Mouse (Mus musculus): ENCODE measurements around the gene Clca3a1. TPM values are rescaled to one million over a fixed set of nuclear protein-coding genes. Genes with fewer than 3 reads are reported as not detected.
A peak's percentile ranks its signal among the peaks of the same experiment; 100 is the strongest.

Gene Clca3a1
- total RNA-seq, 2 experiments from 2014 or later: 0.14 to 0.23 TPM

GRCm38 (mm10) chr3:144715901-144716300 is 44.9 kb downstream of the Clca3a1 start:
- intact Hi-C loops (cut with DNase I): loop anchor here (10.0 kb wide), 2 partner anchors 399 to 511 kb away; partner anchors contain the start of genes Lmo4 and Odf2l
- Histone ChIP-seq H3K27ac (0 out of 2 replicates have a peak overlapping the region, but pooled peaks have one; percentile 2), H3K4me3 (no peak overlapping the region)
- DNase-seq (ENCODE audit: extremely low spot score in 1 of 2, low spot score in 2 of 2): no peak
- no peak for TF ChIP-seq CTCF (IDR thresholded peaks at IDR 0.05)

- Histone ChIP-seq H3K4me3 (no peak overlapping the region), H3K27ac (no peak overlapping the region)
- intact Hi-C loops (cut with DNase I): loop anchor here (10.0 kb wide), 2 partner anchors 400 to 510 kb away; partner anchors contain the start of genes Lmo4 and Odf2l
- no peak for TF ChIP-seq CTCF (IDR thresholded peaks at IDR 0.05)
- DNase-seq (ENCODE audit: extremely low spot score in 1 of 2, low spot score in 2 of 2): no peak
Measured at GRCm38 (mm10) chr3:144715033-144715432, 45.7 kb downstream of the Clca3a1 start.

GRCm38 (mm10) chr3:144714606-144715005 is 46.2 kb downstream of the Clca3a1 start:
- intact Hi-C loops (cut with DNase I): loop anchor here (10.0 kb wide), 2 partner anchors 400 to 510 kb away; partner anchors contain the start of genes Lmo4 and Odf2l
- DNase-seq (ENCODE audit: extremely low spot score in 1 of 2, low spot score in 2 of 2): no peak
- H3K27ac ChIP-seq: no peak overlapping the region
- no peak for TF ChIP-seq CTCF (IDR thresholded peaks at IDR 0.05)
- no peak overlapping the region for H3K4me3 ChIP-seq

- intact Hi-C loops (cut with DNase I): loop anchor here (10.0 kb wide), 2 partner anchors 401 to 509 kb away; partner anchors contain the start of genes Lmo4 and Odf2l
Measured at GRCm38 (mm10) chr3:144714126-144714525, 46.7 kb downstream of the Clca3a1 start.

GRCm38 (mm10) chr3:144711607-144712206 is 49.1 kb downstream of the Clca3a1 start:
- Histone ChIP-seq H3K4me3 (no peak overlapping the region), H3K27ac (no peak overlapping the region)
- intact Hi-C loops (cut with DNase I): loop anchor here (10.0 kb wide), 2 partner anchors 403 to 507 kb away; partner anchors contain the start of genes Lmo4 and Odf2l
- no peak for DNase-seq (ENCODE audit: extremely low spot score in 1 of 2, low spot score in 2 of 2)
- TF ChIP-seq CTCF (IDR thresholded peaks at IDR 0.05): no peak

More at GRCm38 (mm10) chr3:144714126-144714525, 46.7 kb downstream of the Clca3a1 start:
- TF ChIP-seq CTCF (IDR thresholded peaks at IDR 0.05): no peak
- Histone ChIP-seq H3K27ac (no peak overlapping the region), H3K4me3 (no peak overlapping the region)
- DNase-seq (ENCODE audit: extremely low spot score in 1 of 2, low spot score in 2 of 2): no peak

GRCm38 (mm10) chr3:144708612-144709011 is 52.2 kb downstream of the Clca3a1 start:
- H3K27ac ChIP-seq: no peak overlapping the region
- no peak overlapping the region for H3K4me3 ChIP-seq
- TF ChIP-seq CTCF (IDR thresholded peaks at IDR 0.05): no peak
- DNase-seq (ENCODE audit: extremely low spot score in 1 of 2, low spot score in 2 of 2): no peak
- intact Hi-C loops (cut with DNase I): no loop called here

- no peak for TF ChIP-seq CTCF (IDR thresholded peaks at IDR 0.05)
- no peak for DNase-seq (ENCODE audit: extremely low spot score in 1 of 2, low spot score in 2 of 2)
- Histone ChIP-seq H3K4me3 (no peak overlapping the region), H3K27ac (no peak overlapping the region)
- intact Hi-C loops (cut with DNase I): no loop called here
Measured at GRCm38 (mm10) chr3:144703959-144704358, 56.8 kb downstream of the Clca3a1 start.

- intact Hi-C loops (cut with DNase I): no loop called here
- Histone ChIP-seq H3K4me3 (no peak overlapping the region), H3K27ac (no peak overlapping the region)
- DNase-seq (ENCODE audit: extremely low spot score in 1 of 2, low spot score in 2 of 2): no peak
- TF ChIP-seq CTCF (IDR thresholded peaks at IDR 0.05): no peak
Measured at GRCm38 (mm10) chr3:144698790-144699433, 61.9 kb downstream of the Clca3a1 start.

- H3K27ac ChIP-seq: peak overlapping the region; percentile 41
- DNase-seq (ENCODE audit: extremely low spot score in 1 of 2, low spot score in 2 of 2): no peak
- H3K4me3 ChIP-seq: no peak overlapping the region
- no peak for TF ChIP-seq CTCF (IDR thresholded peaks at IDR 0.05)
- intact Hi-C loops (cut with DNase I): no loop called here
Measured at GRCm38 (mm10) chr3:144697942-144698341, 62.8 kb downstream of the Clca3a1 start.

- Histone ChIP-seq H3K27ac (peak overlapping the region; percentile 37), H3K4me3 (no peak overlapping the region)
- intact Hi-C loops (cut with DNase I): no loop called here
- no peak for TF ChIP-seq CTCF (IDR thresholded peaks at IDR 0.05)
- DNase-seq (ENCODE audit: extremely low spot score in 1 of 2, low spot score in 2 of 2): no peak
Measured at GRCm38 (mm10) chr3:144697154-144697553, 63.6 kb downstream of the Clca3a1 start.

GRCm38 (mm10) chr3:144694941-144695340 is 65.8 kb downstream of the Clca3a1 start:
- intact Hi-C loops (cut with DNase I): no loop called here

GRCm38 (mm10) chr3:144694040-144694439 is 66.7 kb downstream of the Clca3a1 start:
- DNase-seq (ENCODE audit: extremely low spot score in 1 of 2, low spot score in 2 of 2): no peak
- no peak for TF ChIP-seq CTCF (IDR thresholded peaks at IDR 0.05)
- intact Hi-C loops (cut with DNase I): no loop called here
- no peak overlapping the region for H3K4me3 ChIP-seq
- no peak overlapping the region for H3K27ac ChIP-seq

More at GRCm38 (mm10) chr3:144694941-144695340, 65.8 kb downstream of the Clca3a1 start:
- Histone ChIP-seq H3K27ac (no peak overlapping the region), H3K4me3 (no peak overlapping the region)
- no peak for TF ChIP-seq CTCF (IDR thresholded peaks at IDR 0.05)
- no peak for DNase-seq (ENCODE audit: extremely low spot score in 1 of 2, low spot score in 2 of 2)
